Mouse (Mus musculus) gonadal fat pad, adult 2 months (tissue): ENCODE results near the gene Nlrx1. TPM values are rescaled to one million over a fixed set of nuclear protein-coding genes. Genes with fewer than 3 reads are reported as not detected.

Experiments
- DNase-seq: peaks from one replicate; pipeline ENCODE4 v3.0.0-alpha.2; 2012; ENCODE audit warnings: low read depth
- polyA plus RNA-seq: library from polyadenylated mRNA; depleted of rRNA; stranded (reverse); fragments of >200 nt; gene quantifications from 2 replicates; pipeline ENCODE4 v1.2.3, GENCODE M21; 2012; rRNA removed

The Nlrx1 gene
- polyA plus RNA-seq, 1 experiment, result 22.9 TPM

- DNase-seq, result no peak
Observed at GRCm38 (mm10) chr9:44236601-44237000, 31.8 kb downstream of the Nlrx1 start.

- no peak for DNase-seq
Observed at GRCm38 (mm10) chr9:44234479-44235427, 33.6 kb downstream of the Nlrx1 start.

DNA sequence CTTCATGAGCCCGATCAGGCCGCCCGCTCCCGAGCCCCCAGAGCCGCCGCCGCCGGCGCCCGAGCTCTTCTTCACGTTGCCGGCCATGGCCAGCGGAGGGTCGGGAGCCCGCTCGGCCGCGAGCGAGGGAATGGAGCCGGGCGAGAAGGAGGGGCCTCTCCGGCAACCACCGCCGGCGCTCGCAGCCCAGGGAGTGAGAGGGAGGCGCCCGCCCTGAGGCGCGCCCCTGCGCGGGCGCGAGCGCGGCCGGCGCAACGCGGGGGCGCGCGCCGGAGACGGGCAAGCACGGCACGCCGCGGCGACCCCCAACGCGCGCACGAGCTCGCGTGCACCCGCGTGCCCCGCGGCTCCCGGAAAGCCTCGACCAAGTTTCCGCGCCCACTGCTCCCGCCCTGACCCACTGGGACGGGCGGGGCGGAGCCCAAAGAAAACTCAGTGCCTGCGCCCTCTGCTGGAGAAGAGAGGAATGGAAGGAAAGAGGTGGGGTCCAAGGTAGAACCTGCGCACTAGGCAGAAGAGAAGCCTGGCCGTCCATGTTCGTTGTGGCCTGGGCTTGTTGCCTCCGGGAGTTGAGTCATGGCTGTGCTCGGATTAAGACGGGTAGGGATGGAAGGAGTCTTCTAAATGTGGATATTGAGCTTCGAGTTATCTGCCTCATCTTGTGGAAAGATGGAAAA lies 34.5 kb downstream of the Nlrx1 start, which contains the start of gene Cbl:
TSS of gene Cbl (minus strand) at position 248 of the 677 bp plus-strand sequence.
- peak; percentile 85 for DNase-seq

DNA sequence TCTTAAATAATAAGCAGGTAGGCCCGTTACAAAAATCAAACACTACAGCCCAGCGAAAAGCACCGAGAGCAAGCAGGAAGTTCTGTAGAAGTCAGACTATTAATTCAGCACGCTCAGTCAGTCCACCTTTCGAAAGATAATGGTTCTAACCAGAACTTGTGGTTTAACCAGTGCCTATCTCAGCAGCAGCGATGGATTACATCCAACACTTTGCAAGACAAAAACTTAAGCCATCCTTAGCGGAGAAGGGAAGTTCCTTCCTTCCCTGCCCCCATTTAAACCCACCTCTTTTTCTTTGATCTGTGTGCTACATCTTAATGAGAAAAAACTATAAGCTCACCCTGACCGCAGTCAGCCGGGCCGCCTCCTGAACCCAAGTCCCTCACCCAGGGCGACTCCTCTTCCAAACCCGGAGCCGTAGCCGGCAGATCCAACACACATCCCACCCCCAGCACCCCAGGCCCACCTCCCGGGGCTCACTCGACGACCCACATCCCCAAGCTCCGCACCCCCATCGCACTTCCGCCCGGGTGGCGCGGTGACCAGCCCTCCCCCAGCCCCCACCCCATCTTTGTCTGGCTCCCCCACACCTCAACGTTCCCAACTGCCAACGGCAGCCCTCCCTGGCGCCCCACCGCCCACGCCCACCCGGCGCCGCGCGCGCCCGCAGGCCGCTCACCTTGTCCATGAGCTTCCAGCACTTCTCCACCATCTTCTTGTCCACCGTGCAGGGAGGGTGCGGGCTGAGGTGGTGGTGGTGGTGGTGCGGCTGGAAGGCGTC lies 35.2 kb downstream of the Nlrx1 start:
- peak; percentile 46 for DNase-seq

GRCm38 (mm10) chr9:44231609-44232008 lies 36.8 kb downstream of the Nlrx1 start:
- DNase-seq, result peak; percentile 63

DNA sequence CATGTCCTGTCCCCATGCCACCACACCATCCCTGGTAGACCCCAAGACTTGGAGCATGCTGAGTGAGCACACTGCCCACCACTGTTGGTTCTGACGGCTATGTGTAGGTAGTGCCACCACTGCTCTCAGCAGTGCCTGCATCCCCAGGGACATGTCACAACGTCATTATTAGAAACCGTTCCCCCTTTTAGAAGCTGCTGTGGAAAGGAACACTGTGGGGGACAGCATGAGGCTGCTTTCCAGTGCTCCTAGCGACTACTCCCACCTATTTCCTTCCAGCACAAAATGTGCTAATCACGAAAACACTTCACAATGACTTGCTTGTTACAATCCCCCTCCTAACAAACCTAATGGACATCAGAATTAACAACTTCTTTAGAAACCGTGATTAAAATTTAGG lies 42.4 kb downstream of the Nlrx1 start:
- DNase-seq, result no peak

DNA sequence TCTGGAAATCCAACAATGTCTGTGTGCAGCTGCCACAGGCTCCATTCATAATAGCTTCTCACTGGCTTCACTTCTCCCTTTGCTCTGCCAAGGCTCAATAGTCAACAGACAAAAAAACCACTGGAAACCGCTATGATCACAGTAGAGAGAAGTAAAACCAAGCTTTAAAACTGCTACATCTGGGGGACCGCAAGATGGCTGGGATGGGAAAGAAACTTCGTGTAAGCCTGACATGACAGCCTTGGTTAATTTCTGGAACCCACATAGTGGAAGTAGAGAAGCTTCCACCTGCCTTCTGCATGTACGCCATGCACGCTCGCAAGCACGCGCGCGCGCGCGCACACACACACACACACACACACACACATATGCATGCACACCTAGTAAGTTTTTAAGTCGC lies 54.9 kb downstream of the Nlrx1 start:
- no peak for DNase-seq

DNA sequence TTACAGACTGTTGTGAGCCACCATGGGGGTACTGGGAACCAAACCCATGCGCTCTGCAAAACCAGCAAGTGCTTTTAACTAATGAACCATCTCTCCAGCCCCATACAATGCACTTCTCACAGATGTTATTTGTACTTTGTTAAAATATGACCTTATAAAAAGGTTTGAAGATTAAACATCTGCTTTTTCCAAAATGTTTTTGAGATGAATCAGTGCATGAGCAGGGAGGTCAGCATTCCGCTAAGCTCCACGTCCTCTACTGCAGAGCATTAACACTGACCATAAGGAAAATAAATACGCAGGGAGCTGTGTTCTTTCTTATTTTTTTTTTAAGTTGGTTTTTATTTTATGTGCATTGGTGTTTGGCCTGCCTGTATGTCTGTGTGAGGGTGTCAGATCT lies 56.0 kb downstream of the Nlrx1 start:
- no peak for DNase-seq

- no peak for DNase-seq
Observed at GRCm38 (mm10) chr9:44209416-44209815, 59.0 kb downstream of the Nlrx1 start.

DNA sequence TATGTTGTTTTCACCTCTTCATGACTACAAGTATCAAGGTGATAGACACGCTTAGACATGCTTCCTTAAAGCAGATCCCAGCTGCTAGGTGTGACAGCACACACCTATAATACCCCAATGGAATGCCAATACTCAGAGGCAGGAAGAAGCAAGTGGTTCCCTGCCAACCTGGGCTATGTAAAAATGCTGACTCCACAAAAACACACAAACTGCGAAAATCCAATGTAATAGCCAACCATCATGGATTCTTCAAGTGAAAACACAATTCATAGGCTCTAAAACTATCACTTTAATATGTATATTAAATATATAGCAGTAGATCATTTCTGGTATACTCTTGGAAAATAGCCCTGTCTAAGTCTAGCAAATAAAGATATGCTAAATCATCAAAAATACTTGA lies 60.6 kb downstream of the Nlrx1 start:
- DNase-seq, result no peak

Other genes starting within 250 kb of the Nlrx1 start
- gene Thy1, start 225.2 kb downstream of the Nlrx1 start, polyA plus RNA-seq, result 41.8 and 48.5 TPM in 2 replicates
- gene Usp2, start 201.6 kb downstream of the Nlrx1 start, polyA plus RNA-seq, result 19.3 and 24.5 TPM in 2 replicates
- gene Mfrp, start 166.9 kb downstream of the Nlrx1 start, polyA plus RNA-seq, result 72.1 and 84.4 TPM in 2 replicates
- 28.7 and 29.3 TPM in 2 replicates for gene C1qtnf5, start 161.4 kb downstream of the Nlrx1 start, polyA plus RNA-seq
- 0.04 and 0.10 TPM in 2 replicates for gene Gm49380, start 155.1 kb downstream of the Nlrx1 start, polyA plus RNA-seq
- gene Rnf26, start 155.1 kb downstream of the Nlrx1 start, polyA plus RNA-seq, result 23.4 and 25.6 TPM in 2 replicates
- gene Mcam, start 134.1 kb downstream of the Nlrx1 start, polyA plus RNA-seq, result 196 and 288 TPM in 2 replicates
- 12.2 and 14.1 TPM in 2 replicates for gene Cbl, start 34.5 kb downstream of the Nlrx1 start, polyA plus RNA-seq
- 6.6 and 6.9 TPM in 2 replicates for gene Ccdc153, start 27.9 kb downstream of the Nlrx1 start, polyA plus RNA-seq
- gene Pdzd3, start 17.1 kb downstream of the Nlrx1 start, polyA plus RNA-seq, result 1.4 and 2.3 TPM in 2 replicates
- gene Abcg4, start 20.0 kb upstream of the Nlrx1 start, polyA plus RNA-seq, result 4.9 and 6.6 TPM in 2 replicates
- gene Hinfp, start 37.1 kb upstream of the Nlrx1 start, polyA plus RNA-seq, result 25.4 and 39.6 TPM in 2 replicates
- 51.5 and 52.0 TPM in 2 replicates for gene C2cd2l, start 51.7 kb upstream of the Nlrx1 start, polyA plus RNA-seq
- gene Dpagt1, start 57.4 kb upstream of the Nlrx1 start, polyA plus RNA-seq, result 54.1 and 58.4 TPM in 2 replicates
- gene H2afx, start 66.1 kb upstream of the Nlrx1 start, polyA plus RNA-seq, result 52.0 and 59.0 TPM in 2 replicates
- gene Hmbs, start 75.6 kb upstream of the Nlrx1 start, polyA plus RNA-seq, result 65.2 and 74.7 TPM in 2 replicates
- gene Vps11, start 93.1 kb upstream of the Nlrx1 start, polyA plus RNA-seq, result 42.6 and 46.1 TPM in 2 replicates
- 124 and 158 TPM in 2 replicates for gene Hyou1, start 110.9 kb upstream of the Nlrx1 start, polyA plus RNA-seq
- 90.4 and 96.0 TPM in 2 replicates for gene Slc37a4, start 128.3 kb upstream of the Nlrx1 start, polyA plus RNA-seq
- 255 and 355 TPM in 2 replicates for gene Rps25, start 138.5 kb upstream of the Nlrx1 start, polyA plus RNA-seq
- gene Trappc4, start 139.0 kb upstream of the Nlrx1 start, polyA plus RNA-seq, result 63.4 and 83.7 TPM in 2 replicates
- gene Ccdc84, start 150.0 kb upstream of the Nlrx1 start, polyA plus RNA-seq, result 25.4 and 35.0 TPM in 2 replicates
- gene Foxr1, start 172.5 kb upstream of the Nlrx1 start, polyA plus RNA-seq, result 0.05 TPM in 1 of 2 replicates, not detected in the other
- gene Upk2, start 186.4 kb upstream of the Nlrx1 start, polyA plus RNA-seq, result 5.7 and 7.3 TPM in 2 replicates
- 31.3 and 54.0 TPM in 2 replicates for gene Bcl9l, start 214.2 kb upstream of the Nlrx1 start, polyA plus RNA-seq